Mouse (Mus musculus) lung, postnatal 14 days (tissue): ENCODE results near the gene Gm29106.
"Not testable (repeated sequence)": the region's sequence is repeated elsewhere in the genome, so short reads cannot be mapped to it uniquely, and the experiment has no call there.

Source experiments
- DNase-seq: peaks from one replicate; pipeline ENCODE4 v3.0.0; 2021

Gm29106 gene

GRCm38 (mm10) chr1:118176242-118176641 is at the start of gene Gm29106:
Gm29106 (plus strand) TSS chr1:118176542.
- DNase-seq = not testable (repeated sequence)

- DNase-seq = no peak
Measured at GRCm38 (mm10) chr1:118228540-118228939, 52.2 kb downstream of the Gm29106 start.

- DNase-seq = no peak
Measured at GRCm38 (mm10) chr1:118236032-118236431, 59.7 kb downstream of the Gm29106 start.
